Mouse (Mus musculus) bone marrow macrophage, adult 2 months (primary cell): ENCODE measurements around the gene Mrps18b.

ENCODE experiments used
- CTCF ChIP-seq: IDR thresholded peaks from 2 replicates; pipeline ENCODE4 v1.5.1; 2012; ENCODE audit warnings: low read depth, mild to moderate bottlenecking, low read length, moderate library complexity
- POLR2A ChIP-seq: IDR thresholded peaks from 2 replicates; pipeline ENCODE4 v1.6.1; 2012; ENCODE audit warnings: mild to moderate bottlenecking, low read depth, low read length, borderline replicate concordance

DNA sequence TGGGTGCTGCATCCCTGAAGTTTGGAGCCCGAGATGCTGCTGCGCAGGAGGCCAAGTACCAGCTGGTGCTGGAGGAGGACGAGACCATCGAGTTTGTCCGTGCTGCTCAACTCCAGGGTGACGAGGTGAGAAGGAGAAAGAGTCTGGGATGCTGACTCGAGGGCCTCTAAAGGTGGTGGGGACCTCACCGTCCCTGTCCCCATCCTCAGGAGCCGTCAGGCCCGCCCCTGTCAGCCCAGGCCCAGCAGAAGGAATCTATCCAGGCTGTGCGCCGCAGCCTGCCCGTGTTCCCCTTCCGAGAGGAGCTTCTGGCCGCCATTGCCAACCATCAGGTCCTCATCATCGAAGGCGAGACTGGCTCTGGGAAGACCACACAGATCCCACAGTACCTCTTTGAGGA lies 33.3 kb downstream of the Mrps18b start:
- TF ChIP-seq CTCF = no peak
- no peak for TF ChIP-seq POLR2A
